Mouse (Mus musculus) heart, adult 2 months (tissue): ENCODE results near the gene Cabin1.

ENCODE experiments used
- CTCF ChIP-seq: fragments of 200-600 bp; IDR thresholded peaks from 2 replicates; pipeline ENCODE4 v1.8.1; 2022; ENCODE audit warnings: antibody characterized with exemption, mild to moderate bottlenecking, moderate library complexity
- EP300 ChIP-seq: fragments of 200-500 bp; IDR thresholded peaks from 2 replicates; pipeline ENCODE4 v1.6.1; 2011; ENCODE audit warnings: low read depth, low read length, control low read depth; ENCODE audit not compliant: insufficient read depth
- POLR2A ChIP-seq: fragments of 200-500 bp; IDR thresholded peaks from 2 replicates; pipeline ENCODE4 v1.6.1; 2011; ENCODE audit warnings: mild to moderate bottlenecking, low read depth, low read length, control low read depth; ENCODE audit not compliant: insufficient read depth

- TF ChIP-seq CTCF (no peak), EP300 (no peak), POLR2A (no peak)
These were observed 87.9 kb downstream of the Cabin1 start for GRCm38 (mm10) chr10:75676286-75676685.
